ENCODE assay signal across 9 mouse cellular contexts in the genomic region with DNA sequence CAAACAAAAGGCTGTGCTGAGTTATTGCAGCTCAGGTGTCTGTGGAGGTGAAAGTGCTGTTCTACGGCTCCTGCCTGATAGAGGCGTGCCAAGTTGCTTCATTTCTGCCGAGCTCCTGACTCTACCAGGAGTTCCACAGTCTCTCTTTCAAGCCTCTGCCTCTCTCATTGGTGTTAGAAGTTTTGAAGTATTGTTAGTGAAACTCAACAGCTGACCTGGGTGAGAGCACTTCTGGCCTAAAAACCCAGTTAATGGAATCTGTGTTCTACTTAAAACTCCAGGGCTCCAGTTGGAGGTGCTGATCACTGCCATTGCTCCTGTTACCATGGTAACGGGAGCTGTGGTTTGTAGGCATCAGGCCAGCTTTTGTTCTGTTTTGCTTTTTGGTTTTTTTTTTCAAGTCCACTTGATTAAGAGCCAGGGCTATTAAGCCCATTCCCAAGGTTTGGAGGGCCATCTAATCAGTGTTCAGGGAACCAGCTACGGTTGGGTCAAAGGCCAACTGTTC. TPM values are rescaled to one million over a fixed set of nuclear protein-coding genes. Genes with fewer than 3 reads are reported as not detected.
DNase-seq lines count a peak whose midpoint lies in the region; ATAC-seq lines count a peak whose summit lies in the region.
"Had no signal": no experiment of that assay in that cellular context is flagged by ENCODE, and none has a peak within 500 bp of the region (broad histone marks: within the 10 kb centered on the region; RNA-seq: fewer than 3 reads in every experiment).

No protein-coding gene starts in this region.

- no peak overlapping the region for H3K4me2 ChIP-seq in neural tube, embryonic 13.5 days
- no peak overlapping the region; the same call in 1 of the 2 replicates for H3K4me2 ChIP-seq in forebrain, embryonic 13.5 days
- no peak overlapping the region for H3K4me2 ChIP-seq in stomach, embryonic 15.5 days

- peak overlapping the region; percentile 49 for H3K27ac ChIP-seq in neural tube, embryonic 13.5 days (replicated peaks)
- H3K27ac ChIP-seq in forebrain, embryonic 13.5 days: peak overlapping the region; percentile 45
- H3K27ac ChIP-seq in stomach, embryonic 15.5 days: peak overlapping the region; percentile 46; the same call in 1 of the 2 replicates

- H3K36me3 ChIP-seq in neural tube, embryonic 13.5 days: no peaks in the 10 kb centered on the region
- no peaks in the 10 kb centered on the region for H3K36me3 ChIP-seq in forebrain, embryonic 13.5 days (ENCODE audit: poor library complexity, severe bottlenecking)
- H3K36me3 ChIP-seq in stomach, embryonic 15.5 days: peaks cover 3% of the 10 kb centered on the region; the same call in 1 of the 2 replicates

- no peak overlapping the region for H3K4me3 ChIP-seq in neural tube, embryonic 13.5 days
- no peak overlapping the region for H3K4me3 ChIP-seq in forebrain, embryonic 13.5 days
- H3K4me3 ChIP-seq in stomach, embryonic 15.5 days (replicated peaks): no peak overlapping the region

- H3K27me3 ChIP-seq in neural tube, embryonic 13.5 days: peaks cover 10% of the 10 kb centered on the region; the same call in 1 of the 2 replicates
- H3K27me3 ChIP-seq in forebrain, embryonic 13.5 days: no peaks in the 10 kb centered on the region
- H3K27me3 ChIP-seq in stomach, embryonic 15.5 days (replicated peaks): no peaks in the 10 kb centered on the region

- no peaks in the 10 kb centered on the region for H3K9me3 ChIP-seq in neural tube, embryonic 13.5 days
- H3K9me3 ChIP-seq in forebrain, embryonic 13.5 days (replicated peaks): no peaks in the 10 kb centered on the region
- H3K9me3 ChIP-seq in stomach, embryonic 15.5 days: no peaks in the 10 kb centered on the region

- ATAC-seq in neural tube, embryonic 13.5 days (ENCODE audit: low read depth): no peak
- ATAC-seq in forebrain, embryonic 13.5 days: no peak; the same call in 1 of the 2 replicates
- ATAC-seq in stomach, embryonic 15.5 days (ENCODE audit: insufficient read depth, low FRiP score, low read depth): peak; percentile 36; the same call in 1 of the 2 replicates
- ATAC-seq in cerebellum, adult (ENCODE audit: insufficient number of reproducible peaks, low FRiP score, low TSS enrichment): no peak
- ATAC-seq: activated CD4-positive, CD25-positive, alpha-beta regulatory T cell, adult 4 months had no signal

- H3K9ac ChIP-seq in neural tube, embryonic 13.5 days: no peak overlapping the region
- H3K9ac ChIP-seq in forebrain, embryonic 13.5 days: no peak overlapping the region
- H3K9ac ChIP-seq in stomach, embryonic 15.5 days: no peak overlapping the region

- DNase-seq in neural tube, embryonic 10.5 days (ENCODE audit: extremely low spot score, low spot score): no peak
- DNase-seq in lung, adult 18-20 months: peak; percentile 74 to 84
- DNase-seq in layer of hippocampus, postnatal 25 days (ENCODE audit: extremely low spot score in 1 of 2, low spot score in 1 of 2): no peak
- DNase-seq in ovary, postnatal 36 days (ENCODE audit: low spot score): no peak

- H3K4me1 ChIP-seq in neural tube, embryonic 13.5 days (replicated peaks): peaks cover 59% of the 10 kb centered on the region
- H3K4me1 ChIP-seq in forebrain, embryonic 13.5 days: peaks cover 55% of the 10 kb centered on the region
- peaks cover 60% of the 10 kb centered on the region for H3K4me1 ChIP-seq in stomach, embryonic 15.5 days

- 49% methylated on average over 5 of the region's 5 CpGs for WGBS in neural tube, embryonic 13.5 days
- 14% methylated on average over 5 of the region's 5 CpGs for WGBS in forebrain, embryonic 13.5 days
- WGBS in stomach, embryonic 15.5 days: 50% methylated on average over 5 of the region's 5 CpGs

RNA-seq across cellular contexts. Expression of a gene that starts 11.6 kb away (rescaled TPM):
- 3.2 and 3.6 TPM in 2 replicates for polyA plus RNA-seq in neural tube, embryonic 13.5 days (2015; fragmentation: Nextera tagmentation; extraction: Ambion mirVana)
- 1.9 and 2.1 TPM in 2 replicates for polyA plus RNA-seq in forebrain, embryonic 13.5 days (2015; fragmentation: Nextera tagmentation; extraction: Ambion mirVana)
- polyA plus RNA-seq in stomach, embryonic 15.5 days (2015; fragmentation: Nextera tagmentation; extraction: Ambion mirVana): 13.4 and 14.7 TPM in 2 replicates
- total RNA-seq in layer of hippocampus, postnatal 25 days (2021): 1 to 10 TPM; 9.7 TPM

Comparison
In these comparisons a context has a peak if more than half of its experiments do, and no peak if none do; other contexts are left out.
1. DNase-seq: peak in lung, adult 18-20 months (2 of 2); none in neural tube, embryonic 10.5 days (single experiment), layer of hippocampus, postnatal 25 days (0 of 2) and ovary, postnatal 36 days (single experiment).
2. Peak in every context shown above with its lines, with median percentiles within 50 percentile points of each other: H3K27ac ChIP-seq.